Mouse (Mus musculus) layer of hippocampus, postnatal 10 days (tissue): ENCODE measurements around the gene Dock7. TPM values are rescaled to one million over a fixed set of nuclear protein-coding genes. Genes with fewer than 3 reads are reported as not detected.

Experiments used
- DNase-seq, 2 experiments: peaks; one replicate each; pipeline ENCODE4 v3.0.0; 2021; ENCODE audit warnings: low spot score in 2 of 2
- long read RNA-seq: library from polyadenylated mRNA; stranded (forward); transcript quantifications from one replicate; pipeline ENCODE4 v2.0.0, GENCODE M21; 2023
- total RNA-seq, 2 experiments: library from RNA; stranded (reverse); gene quantifications; 2 replicates each; pipeline ENCODE4 v1.2.3; 2021

Dock7 gene
- total RNA-seq = 10 to 100 TPM; 50.1 to 53.4 TPM
- long read RNA-seq, partial matches to known transcripts = 5 of 5 reads
- long read RNA-seq, other reads (novel, unspliced or antisense) = 0 of 5 reads

- peak; percentile 86 to 88 for DNase-seq
These were observed at the start of gene Dock7 for GRCm38 (mm10) chr4:99120211-99121122. TSS of gene Dock7 (minus strand) at chr4:99120915.

GRCm38 (mm10) chr4:99168869-99169268 lies 48.2 kb upstream of the Dock7 start:
- DNase-seq = no peak

- DNase-seq = no peak
These were observed 42.8 kb upstream of the Dock7 start for GRCm38 (mm10) chr4:99163547-99163946.

GRCm38 (mm10) chr4:99163001-99163400 lies 42.3 kb upstream of the Dock7 start:
- DNase-seq = no peak

- DNase-seq = no peak
These were observed 40.8 kb upstream of the Dock7 start for GRCm38 (mm10) chr4:99161457-99161971.

- DNase-seq = no peak
These were observed 40.2 kb upstream of the Dock7 start for GRCm38 (mm10) chr4:99160899-99161298.

- no peak for DNase-seq
These were observed 39.7 kb upstream of the Dock7 start for GRCm38 (mm10) chr4:99160414-99160813.

- DNase-seq = no peak
These were observed 37.8 kb upstream of the Dock7 start for GRCm38 (mm10) chr4:99158495-99158894.

- DNase-seq = no peak
These were observed 36.1 kb upstream of the Dock7 start for GRCm38 (mm10) chr4:99156641-99157307.

- no peak for DNase-seq
These were observed 31.3 kb upstream of the Dock7 start for GRCm38 (mm10) chr4:99151885-99152558.

GRCm38 (mm10) chr4:99151434-99151833 lies 30.7 kb upstream of the Dock7 start:
- no peak for DNase-seq

GRCm38 (mm10) chr4:99143323-99143722 lies 22.6 kb upstream of the Dock7 start:
- no peak for DNase-seq

- no peak for DNase-seq
These were observed 20.9 kb upstream of the Dock7 start for GRCm38 (mm10) chr4:99141578-99141977.

- DNase-seq = no peak
These were observed 20.5 kb upstream of the Dock7 start for GRCm38 (mm10) chr4:99141171-99141570.

- DNase-seq = no peak
These were observed 17.4 kb upstream of the Dock7 start for GRCm38 (mm10) chr4:99137986-99138641.

GRCm38 (mm10) chr4:99134522-99134921 lies 13.8 kb upstream of the Dock7 start:
- DNase-seq = no peak

- no peak for DNase-seq
These were observed 12.6 kb upstream of the Dock7 start for GRCm38 (mm10) chr4:99133326-99133725.

GRCm38 (mm10) chr4:99132686-99133085 lies 12.0 kb upstream of the Dock7 start:
- DNase-seq = no peak

- DNase-seq = no peak
These were observed 10.5 kb upstream of the Dock7 start for GRCm38 (mm10) chr4:99131227-99131653.

- DNase-seq = no peak
These were observed 2.8 kb upstream of the Dock7 start for GRCm38 (mm10) chr4:99123546-99123945.

GRCm38 (mm10) chr4:99122786-99123185 lies 2.1 kb upstream of the Dock7 start:
- DNase-seq = no peak
